Mouse (Mus musculus): Measurements from ENCODE around the gene Vmn2r118.
A peak's percentile ranks its signal among the peaks of the same experiment; 100 is the strongest.

Gene Vmn2r118

DNA sequence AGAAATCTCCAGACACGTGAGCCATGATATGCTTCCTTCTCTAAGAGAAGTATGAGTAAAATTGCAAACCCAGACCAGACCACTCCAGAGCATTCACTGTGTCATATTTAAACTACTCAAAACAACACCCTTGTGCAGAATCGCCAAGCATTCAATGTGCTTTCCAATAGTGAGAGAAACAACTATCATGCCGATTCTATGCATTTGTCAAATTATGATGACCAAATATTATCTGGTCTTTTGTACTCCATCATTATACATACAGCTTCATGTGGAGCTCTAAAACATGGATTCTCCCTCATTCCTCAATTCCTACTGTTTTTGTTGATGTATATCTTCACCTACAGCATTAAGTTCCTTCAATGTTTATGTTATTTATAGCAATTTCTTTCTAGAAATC, at the start of gene Vmn2r118:
Gene Vmn2r118 (minus strand): TSS at position 101 of the 400 bp plus-strand sequence.
- no peak for DNase-seq (ENCODE audit: low read depth, low spot score)

DNA sequence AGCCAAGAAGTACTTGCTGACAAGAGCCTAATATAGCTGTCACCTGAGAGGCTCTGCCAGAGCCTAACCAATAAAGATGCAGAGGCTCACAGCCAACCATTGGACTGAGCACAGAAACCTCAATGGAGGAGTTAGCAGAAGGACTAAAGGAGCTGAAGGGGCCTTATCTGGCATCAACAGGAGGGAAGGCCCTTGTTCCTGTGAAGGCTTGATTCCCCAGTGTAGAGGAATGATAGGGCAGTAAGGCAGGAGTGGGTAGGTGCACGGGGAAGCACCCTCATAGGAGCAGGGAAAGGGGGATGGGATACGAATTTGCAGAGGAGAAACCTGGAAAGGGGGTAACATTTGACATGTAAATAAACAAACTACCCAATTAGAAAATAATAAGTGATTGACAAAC, 36.1 kb upstream of the Vmn2r118 start:
- no peak for DNase-seq (ENCODE audit: low read depth, low spot score)

DNA sequence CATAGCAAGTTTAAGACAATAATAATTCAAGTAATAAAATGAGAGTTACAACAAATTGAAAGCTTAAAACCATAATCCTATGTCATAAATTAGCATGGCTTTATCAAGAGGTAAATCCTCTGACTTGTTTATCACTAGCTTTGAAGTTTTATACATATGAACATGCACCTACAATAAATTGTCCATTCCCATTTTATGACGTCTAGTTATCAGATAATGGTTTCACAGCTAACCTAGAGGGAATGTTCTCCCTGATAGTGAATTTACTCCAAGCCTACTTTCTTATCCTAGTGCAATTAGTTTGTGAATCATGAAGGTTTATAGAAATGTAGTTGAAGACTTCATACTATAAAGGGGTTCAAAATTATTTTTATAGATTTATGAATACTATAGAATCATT, 34.2 kb downstream of the Vmn2r118 start:
- no peak for DNase-seq (ENCODE audit: low read depth, low spot score)

DNA sequence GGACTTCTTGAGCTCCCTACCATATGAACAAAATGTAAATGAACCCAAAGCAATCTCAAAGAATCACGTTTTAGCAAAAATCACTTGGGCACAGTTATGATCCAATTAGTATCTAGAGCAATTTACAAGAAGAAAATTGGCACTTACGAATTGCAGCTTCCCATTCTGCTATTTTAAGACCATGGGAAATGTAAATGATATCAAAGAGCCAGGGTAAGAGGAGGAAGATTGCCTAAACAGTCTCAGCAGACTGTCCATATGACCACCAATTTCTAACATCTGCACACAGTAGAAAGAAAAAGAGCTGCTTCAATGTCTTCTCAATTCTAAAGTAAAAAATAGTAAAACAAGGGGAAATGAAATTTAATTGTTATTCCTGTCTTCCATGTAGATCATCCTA, 63.2 kb downstream of the Vmn2r118 start:
- DNase-seq (ENCODE audit: low read depth, low spot score) = peak; percentile 34

DNA sequence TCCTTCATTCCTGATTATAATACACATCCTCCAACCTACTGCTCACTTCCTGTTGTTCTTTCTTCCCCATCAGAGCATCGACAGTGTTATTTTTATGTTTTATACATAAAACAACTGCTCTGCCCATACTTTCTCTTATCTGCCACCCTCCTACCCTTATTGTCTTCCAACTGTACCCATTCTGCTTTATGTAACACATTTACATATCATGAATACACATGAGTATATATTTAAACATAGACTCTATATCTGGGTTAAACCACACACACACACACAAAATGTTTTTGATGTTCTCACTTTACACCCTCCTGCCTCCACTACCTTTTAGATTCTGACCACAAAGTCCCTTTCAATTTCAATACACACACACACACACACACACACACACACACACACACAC, 76.5 kb downstream of the Vmn2r118 start:
- DNase-seq (ENCODE audit: low read depth, low spot score) = peak; percentile 35
